Mouse (Mus musculus) lung, embryonic 15.5 days (tissue): ENCODE results near the gene Zkscan14. TPM values are rescaled to one million over a fixed set of nuclear protein-coding genes. Genes with fewer than 3 reads are reported as not detected.

Experiments used
- ATAC-seq: fragments of 200-750 bp; cut with Nextera tagmentation; 2 replicates; pipeline ENCODE4 v1.8.0; 2017; ENCODE audit warnings: moderate number of reproducible peaks, borderline replicate concordance; ENCODE audit not compliant: low FRiP score, low TSS enrichment; ENCODE audit errors: extremely low read depth
- H3K27ac ChIP-seq: fragments of 300-500 bp; sonication (generic); 2 replicates; pipeline ENCODE4 v1.5.1; 2015; ENCODE audit warnings: moderate library complexity, mild to moderate bottlenecking, inconsistent platforms
- H3K27me3 ChIP-seq: fragments of 300-500 bp; sonication (generic); 2 replicates; pipeline ENCODE4 v1.6.1; 2015; ENCODE audit warnings: inconsistent platforms
- H3K36me3 ChIP-seq: fragments of 300-500 bp; sonication (generic); 2 replicates; pipeline ENCODE4 v1.6.1; 2015; ENCODE audit warnings: inconsistent platforms
- H3K4me1 ChIP-seq: fragments of 300-500 bp; sonication (generic); 2 replicates; pipeline ENCODE4 v1.6.1; 2015; ENCODE audit warnings: inconsistent platforms
- H3K4me2 ChIP-seq: fragments of 300-500 bp; sonication (generic); 2 replicates; pipeline ENCODE4 v1.6.1; 2015; ENCODE audit warnings: inconsistent platforms, mild to moderate bottlenecking, moderate library complexity
- H3K4me3 ChIP-seq: fragments of 300-500 bp; sonication (generic); 2 replicates; pipeline ENCODE4 v1.5.1; 2015; ENCODE audit warnings: mild to moderate bottlenecking, inconsistent platforms
- H3K9ac ChIP-seq: fragments of 300-500 bp; sonication (generic); 2 replicates; pipeline ENCODE4 v1.6.1; 2015; ENCODE audit warnings: inconsistent platforms
- H3K9me3 ChIP-seq: fragments of 300-500 bp; sonication (generic); 2 replicates; pipeline ENCODE4 v1.6.1; 2016; ENCODE audit warnings: inconsistent platforms
- WGBS: fragments of 180-500 bp; shearing (Covaris S2); methylation state at CpG from one replicate; pipeline ENCODE4 v1.1.7; 2015; 5-methylcytosine and 5-hydroxymethylcytosine counted together
- polyA plus RNA-seq: library from polyadenylated mRNA; unstranded; fragments of >200 nt; fragmentation: Nextera tagmentation; extraction: Ambion mirVana; gene quantifications from 2 replicates; pipeline ENCODE4 v1.2.1, GENCODE M21; 2015

The Zkscan14 gene
- polyA plus RNA-seq, 1 experiment from 2014 or later, result 9.8 TPM

- no peak overlapping the region for H3K27ac ChIP-seq
- no peak overlapping the region for H3K4me3 ChIP-seq
- H3K4me2 ChIP-seq, result no peak overlapping the region
- peaks cover 40% of the 10 kb centered on the region for H3K36me3 ChIP-seq
- WGBS, result 94% methylated on average over 14 of the region's 14 CpGs
- no peak for ATAC-seq
- H3K4me1 ChIP-seq, result peaks cover 14% of the 10 kb centered on the region
- no peak overlapping the region for H3K9ac ChIP-seq
- no peaks in the 10 kb centered on the region for H3K27me3 ChIP-seq
- no peaks in the 10 kb centered on the region for H3K9me3 ChIP-seq
Measured at GRCm38 (mm10) chr5:145161361-145161760, 40.3 kb downstream of the Zkscan14 start.

- H3K27me3 ChIP-seq, result no peaks in the 10 kb centered on the region
- H3K9ac ChIP-seq, result no peak overlapping the region
- no peak overlapping the region for H3K4me3 ChIP-seq
- H3K36me3 ChIP-seq, result peaks cover 77% of the 10 kb centered on the region
- no peak overlapping the region for H3K4me2 ChIP-seq
- no peaks in the 10 kb centered on the region for H3K9me3 ChIP-seq
- no peaks in the 10 kb centered on the region for H3K4me1 ChIP-seq
- WGBS, result 87% methylated on average over 5 of the region's 5 CpGs
- no peak overlapping the region for H3K27ac ChIP-seq
- ATAC-seq, result no peak
Measured at GRCm38 (mm10) chr5:145152690-145153089, 49.0 kb downstream of the Zkscan14 start.

GRCm38 (mm10) chr5:145149294-145149693 is 52.4 kb downstream of the Zkscan14 start:
- no peak overlapping the region for H3K4me2 ChIP-seq
- no peaks in the 10 kb centered on the region for H3K9me3 ChIP-seq
- H3K27me3 ChIP-seq, result no peaks in the 10 kb centered on the region
- no peaks in the 10 kb centered on the region for H3K4me1 ChIP-seq
- H3K4me3 ChIP-seq, result no peak overlapping the region
- peaks cover 92% of the 10 kb centered on the region for H3K36me3 ChIP-seq
- no peak for ATAC-seq
- no peak overlapping the region for H3K9ac ChIP-seq
- H3K27ac ChIP-seq, result no peak overlapping the region
- 83% methylated on average over 6 of the region's 6 CpGs for WGBS

- H3K4me1 ChIP-seq, result no peaks in the 10 kb centered on the region
Measured at GRCm38 (mm10) chr5:145147748-145148147, 53.9 kb downstream of the Zkscan14 start.

More at GRCm38 (mm10) chr5:145147748-145148147, 53.9 kb downstream of the Zkscan14 start:
- no peak overlapping the region for H3K27ac ChIP-seq
- no peak overlapping the region for H3K4me2 ChIP-seq
- H3K36me3 ChIP-seq, result peaks cover 97% of the 10 kb centered on the region
- 92% methylated on average over 5 of the region's 5 CpGs for WGBS
- ATAC-seq, result no peak
- H3K9ac ChIP-seq, result no peak overlapping the region
- H3K27me3 ChIP-seq, result no peaks in the 10 kb centered on the region
- H3K9me3 ChIP-seq, result no peaks in the 10 kb centered on the region
- no peak overlapping the region for H3K4me3 ChIP-seq

Other genes with a start within 250 kb of the Zkscan14 start
- 18.5 and 20.2 TPM in 2 replicates for gene Smurf1, start 236.0 kb downstream of the Zkscan14 start, polyA plus RNA-seq
- not detected in 2 replicates for gene Gm4871, start 169.1 kb downstream of the Zkscan14 start, polyA plus RNA-seq
- 0.14 TPM in 1 of 2 replicates, not detected in the other for gene 1700018F24Rik, start 158.9 kb downstream of the Zkscan14 start, polyA plus RNA-seq
- 146 and 150 TPM in 2 replicates for gene Arpc1a, start 118.0 kb downstream of the Zkscan14 start, polyA plus RNA-seq
- not detected in 2 replicates for gene Kpna7, start 117.8 kb downstream of the Zkscan14 start, polyA plus RNA-seq
- gene Arpc1b, start 87.7 kb downstream of the Zkscan14 start, polyA plus RNA-seq, result 359 and 378 TPM in 2 replicates
- gene Pdap1, start 61.6 kb downstream of the Zkscan14 start, polyA plus RNA-seq, result 79.2 and 81.1 TPM in 2 replicates
- gene Bud31, start 61.5 kb downstream of the Zkscan14 start, polyA plus RNA-seq, result 187 and 190 TPM in 2 replicates
- gene Ptcd1, start 34.8 kb downstream of the Zkscan14 start, polyA plus RNA-seq, result 15.6 and 16.9 TPM in 2 replicates
- 55.0 and 56.2 TPM in 2 replicates for gene Cpsf4, start 34.7 kb downstream of the Zkscan14 start, polyA plus RNA-seq
- 691 and 724 TPM in 2 replicates for gene Atp5j2, start 9.8 kb downstream of the Zkscan14 start, polyA plus RNA-seq
- 12.4 and 14.1 TPM in 2 replicates for gene Zkscan5, start 2.7 kb upstream of the Zkscan14 start, polyA plus RNA-seq
- gene Zfp655, start 29.8 kb upstream of the Zkscan14 start, polyA plus RNA-seq, result 30.3 and 32.2 TPM in 2 replicates
- gene Zscan25, start 78.6 kb upstream of the Zkscan14 start, polyA plus RNA-seq, result 0.47 and 0.58 TPM in 2 replicates
- not detected in 2 replicates for gene Cyp3a57, start 143.4 kb upstream of the Zkscan14 start, polyA plus RNA-seq